Mouse (Mus musculus): Measurements from ENCODE around the gene Mef2b. TPM values are rescaled to one million over a fixed set of nuclear protein-coding genes. Genes with fewer than 3 reads are reported as not detected.
A peak's percentile ranks its signal among the peaks of the same experiment; 100 is the strongest.

Mef2b gene
- total RNA-seq, 2 experiments from 2014 or later, result 0.38 to 0.45 TPM

DNA sequence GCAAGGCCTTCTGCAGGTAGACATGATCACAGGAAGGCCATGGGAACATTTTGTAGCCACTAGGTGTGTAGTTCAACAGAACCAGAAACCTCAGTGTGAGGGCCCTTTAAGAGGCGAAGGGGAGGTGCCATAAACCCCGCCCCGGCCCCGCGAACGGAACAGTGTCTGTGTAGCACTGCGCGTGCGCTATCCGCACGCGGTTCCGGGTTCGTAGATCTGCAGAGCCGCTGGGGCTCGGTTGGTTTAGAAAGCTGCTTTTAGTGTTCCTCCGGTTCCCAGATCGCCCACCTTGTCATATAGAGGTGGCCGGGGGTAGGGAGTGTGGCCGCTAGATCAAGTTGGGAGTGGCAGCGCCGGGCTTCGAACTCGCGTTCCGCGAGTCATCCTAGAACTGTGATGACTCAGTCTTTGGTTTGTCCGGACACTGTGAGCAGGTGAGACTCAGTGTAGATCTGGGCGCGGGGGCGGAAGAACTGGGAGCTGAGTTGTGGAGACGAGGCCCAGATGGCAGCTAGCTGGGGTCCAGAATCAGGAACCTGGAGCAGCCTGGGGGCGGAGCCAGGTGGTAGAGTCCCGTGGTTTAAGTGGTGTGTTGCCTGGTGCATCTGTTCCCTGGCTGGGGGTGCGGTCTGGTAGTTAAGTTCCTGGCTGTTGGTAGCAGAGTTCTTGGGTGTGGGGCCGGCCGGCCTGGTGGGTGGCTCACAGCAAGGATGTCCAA, 8.2 kb upstream of the Mef2b start, which contains the start of gene Nr2c2ap:
Gene Nr2c2ap, plus strand, starts transcription at position 168 of the 718 bp plus-strand sequence.
- intact Hi-C loops (cut with DNase I), result no loop called here

DNA sequence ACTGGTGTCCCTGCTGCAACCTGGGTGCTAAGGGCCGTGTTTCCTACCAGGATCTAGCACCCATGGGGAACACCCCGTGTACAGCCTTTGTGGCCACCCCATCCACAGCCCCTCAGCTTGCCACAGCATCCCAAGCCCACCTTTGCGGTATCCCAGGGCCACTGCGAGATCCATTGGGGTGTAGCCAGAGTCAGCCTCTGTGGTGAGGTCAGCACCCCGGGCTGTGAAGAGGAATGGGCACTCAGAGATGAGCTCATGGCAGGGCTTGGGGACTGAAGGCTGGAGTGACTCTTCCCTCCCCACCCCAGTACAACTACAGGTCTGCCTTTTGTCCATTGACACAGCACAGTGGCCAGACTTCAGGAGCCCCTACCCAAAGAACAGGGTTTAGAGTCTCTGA, 5.4 kb upstream of the Mef2b start:
- no peak for DNase-seq
- intact Hi-C loops (cut with DNase I), result no loop called here

More for the DNA sequence above, 8.2 kb upstream of the Mef2b start, which contains the start of gene Nr2c2ap:
- DNase-seq, result peak; percentile 83 to 87

GRCm38 (mm10) chr8:70134931-70135330, 4.6 kb upstream of the Mef2b start:
- DNase-seq, result no peak
- intact Hi-C loops (cut with DNase I), result no loop called here

- DNase-seq, result no peak
- intact Hi-C loops (cut with DNase I), result no loop called here
These were observed 2.9 kb upstream of the Mef2b start for GRCm38 (mm10) chr8:70136591-70136990.

DNA sequence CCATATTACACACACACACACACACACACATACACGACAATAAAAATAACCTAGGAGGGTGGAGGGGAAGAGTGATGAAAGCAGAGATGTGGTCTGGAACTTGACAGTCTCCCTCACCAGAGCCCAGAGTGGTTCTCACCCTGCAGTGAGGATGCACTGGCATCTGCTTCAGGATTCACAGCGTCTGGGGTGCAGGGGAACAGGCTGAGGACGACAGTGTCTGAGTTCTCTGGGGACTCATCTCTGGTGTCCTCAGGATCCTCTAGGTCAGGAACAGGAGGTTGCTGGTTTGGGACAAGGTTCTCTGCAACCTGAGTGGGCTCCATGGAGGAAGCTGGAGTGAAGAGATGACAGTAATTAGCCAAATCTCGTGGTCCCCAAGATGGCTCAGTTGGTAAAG, 1.6 kb upstream of the Mef2b start:
- DNase-seq, result no peak
- intact Hi-C loops (cut with DNase I), result no loop called here

GRCm38 (mm10) chr8:70139981-70140380, 470 bp downstream of the Mef2b start:
- no peak for DNase-seq
- intact Hi-C loops (cut with DNase I), result no loop called here

DNA sequence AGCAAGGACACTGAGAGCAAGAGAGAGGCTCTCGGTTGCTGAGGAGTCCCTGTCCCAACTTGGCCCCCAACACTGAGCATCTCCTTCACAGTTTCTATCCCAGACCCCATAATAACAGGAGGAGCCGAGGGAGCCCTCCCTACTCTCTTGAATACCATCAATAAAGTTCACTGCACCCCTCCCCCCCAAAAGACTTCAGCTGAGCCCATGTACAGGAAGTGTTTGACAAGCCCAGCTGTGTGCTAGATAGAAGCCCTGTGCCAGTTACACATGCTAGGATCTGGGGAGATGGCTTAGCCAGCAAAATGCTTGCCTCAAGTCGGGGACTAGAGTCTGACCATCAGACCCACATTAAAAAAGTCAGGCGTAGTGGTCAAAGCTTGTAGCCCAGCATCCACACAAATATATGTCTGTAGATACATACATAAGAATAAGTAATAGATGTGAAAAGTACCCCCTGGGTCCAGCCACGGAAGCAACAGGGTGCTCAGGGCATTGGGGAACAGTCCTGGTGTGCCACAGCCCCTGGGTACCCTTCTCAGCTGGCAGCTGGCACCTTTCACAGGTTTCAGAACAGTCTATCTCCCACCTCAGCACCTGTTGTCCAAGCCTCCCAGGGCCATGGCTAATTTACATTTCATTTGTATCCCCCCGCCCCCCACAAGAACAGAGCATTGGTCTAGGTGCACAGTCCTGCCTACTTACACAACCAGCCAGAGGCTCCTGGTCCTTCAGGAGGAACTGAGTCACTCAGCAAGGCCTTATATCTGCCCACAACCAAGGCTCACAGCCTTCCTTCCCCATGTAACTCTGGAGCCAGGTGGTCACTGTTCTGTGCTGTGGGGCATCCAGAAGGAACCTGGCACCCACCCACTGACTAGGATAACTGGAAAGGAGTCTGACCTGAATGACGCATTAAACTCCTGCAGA, 8.4 kb downstream of the Mef2b start:
- intact Hi-C loops (cut with DNase I), result no loop called here
- DNase-seq, result no peak

DNA sequence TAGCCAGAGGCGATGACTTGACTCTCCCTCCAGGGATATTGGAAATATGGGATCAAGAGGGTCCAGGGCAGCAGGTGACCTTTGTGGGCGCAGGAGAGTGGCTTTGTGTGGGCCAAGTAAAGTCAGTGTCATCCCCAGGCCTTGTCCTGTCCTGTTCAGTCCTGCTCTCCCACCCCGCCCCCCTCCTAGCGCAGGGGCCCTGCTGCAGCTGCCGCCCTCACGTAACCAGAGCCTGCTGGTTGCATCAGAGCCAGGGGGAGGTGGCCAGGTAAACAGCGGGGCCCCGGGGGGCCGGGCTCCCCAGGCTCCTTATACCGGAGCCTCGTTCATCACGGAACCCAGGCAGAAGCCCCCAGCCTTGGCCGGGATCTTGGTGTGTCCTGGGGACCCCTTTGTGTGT, 10.6 kb downstream of the Mef2b start:
- no peak for DNase-seq
- intact Hi-C loops (cut with DNase I), result no loop called here

- peak; percentile 81 to 82 for DNase-seq
- intact Hi-C loops (cut with DNase I), result no loop called here
These were observed 13.2 kb downstream of the Mef2b start for GRCm38 (mm10) chr8:70152537-70153257.

DNA sequence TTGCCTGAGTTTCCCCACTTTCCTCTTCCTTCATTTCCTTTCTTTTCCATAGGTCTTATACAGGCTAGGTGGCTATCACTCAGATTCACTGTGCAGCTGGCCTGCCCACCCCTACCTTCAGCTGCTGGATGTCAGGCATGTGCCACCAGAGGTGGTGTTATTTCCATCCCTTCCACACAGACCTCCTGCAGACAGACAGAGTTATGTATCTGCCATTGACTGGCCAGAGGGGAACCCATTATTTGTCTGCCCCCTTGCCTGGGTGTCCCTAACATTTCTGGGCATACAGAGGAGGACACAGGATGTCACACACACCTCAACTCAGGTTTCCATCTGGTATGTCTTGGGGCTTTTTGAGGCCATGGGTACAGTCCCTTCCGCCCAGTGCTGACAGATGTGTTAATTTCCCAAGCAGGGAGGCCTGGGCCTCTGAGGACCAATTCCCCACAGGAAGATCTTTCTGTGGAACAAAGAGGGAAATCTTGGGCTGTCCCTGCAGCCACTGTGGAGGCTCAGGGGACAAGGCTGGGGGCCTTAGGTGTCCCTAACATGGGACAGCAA, 17.8 kb downstream of the Mef2b start:
- no peak for DNase-seq
- intact Hi-C loops (cut with DNase I), result no loop called here

GRCm38 (mm10) chr8:70158069-70158853, 18.8 kb downstream of the Mef2b start:
- intact Hi-C loops (cut with DNase I), result no loop called here
- DNase-seq, result peak; percentile 74 to 76

DNA sequence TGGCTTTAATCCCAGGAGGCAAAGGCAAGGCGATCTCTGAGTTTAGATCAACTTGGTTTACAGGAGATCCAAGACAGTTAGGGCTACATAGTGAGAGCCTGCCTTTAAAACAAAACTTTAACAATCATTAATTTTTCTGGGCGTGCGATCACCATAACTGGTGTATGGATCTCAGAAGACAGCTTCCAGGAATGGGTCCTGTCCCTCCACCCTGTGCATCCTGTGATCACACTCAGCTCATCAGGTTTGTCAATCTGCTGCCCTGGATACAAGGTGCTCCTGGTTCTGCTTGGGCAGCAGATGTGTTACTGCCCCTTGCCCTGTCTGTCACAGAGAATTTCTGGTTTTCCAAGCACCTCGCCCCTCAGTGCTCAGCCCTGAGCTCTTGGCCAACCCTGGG, 19.7 kb downstream of the Mef2b start:
- DNase-seq, result no peak
- intact Hi-C loops (cut with DNase I), result no loop called here

DNA sequence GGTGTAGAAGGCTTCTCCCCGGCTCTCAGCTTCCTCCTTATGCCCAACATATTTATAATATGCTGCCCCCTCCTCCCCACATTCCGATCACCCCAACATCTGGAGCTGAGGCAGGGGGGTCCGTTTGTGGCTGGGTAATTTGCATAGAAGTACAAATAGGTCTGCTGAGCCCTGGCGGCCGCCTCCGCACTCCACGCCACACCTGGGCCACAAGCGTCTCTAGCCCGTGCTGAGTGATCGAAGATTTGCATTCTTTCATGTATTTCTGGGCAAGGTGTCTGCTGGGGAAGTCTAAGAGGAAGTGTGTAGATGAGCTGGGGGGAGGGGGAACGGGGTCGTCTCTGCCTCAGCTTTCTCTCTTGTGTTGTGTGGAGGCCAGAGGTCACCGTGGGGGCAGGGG, 20.5 kb downstream of the Mef2b start:
- DNase-seq, result no peak
- intact Hi-C loops (cut with DNase I), result no loop called here

DNA sequence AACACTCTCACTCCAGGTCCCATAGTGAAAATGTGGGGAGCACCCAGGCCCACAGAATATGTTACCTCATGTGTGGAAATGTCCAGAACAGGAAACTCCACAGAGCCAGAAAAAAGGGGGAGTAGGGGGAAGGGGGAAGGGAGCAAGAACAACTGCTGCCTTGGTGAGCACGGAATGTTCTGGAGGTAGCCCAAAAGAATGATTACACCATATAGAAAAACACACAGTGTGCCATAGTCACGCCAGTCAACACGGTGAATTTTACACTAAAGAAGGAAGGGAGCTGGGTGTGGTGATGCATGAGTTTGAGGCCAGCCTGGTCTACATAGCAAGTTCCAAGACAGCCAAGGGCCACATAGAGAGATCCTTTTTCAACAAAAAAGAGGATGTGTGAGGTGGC, 23.8 kb downstream of the Mef2b start:
- no peak for DNase-seq
- intact Hi-C loops (cut with DNase I), result no loop called here

DNA sequence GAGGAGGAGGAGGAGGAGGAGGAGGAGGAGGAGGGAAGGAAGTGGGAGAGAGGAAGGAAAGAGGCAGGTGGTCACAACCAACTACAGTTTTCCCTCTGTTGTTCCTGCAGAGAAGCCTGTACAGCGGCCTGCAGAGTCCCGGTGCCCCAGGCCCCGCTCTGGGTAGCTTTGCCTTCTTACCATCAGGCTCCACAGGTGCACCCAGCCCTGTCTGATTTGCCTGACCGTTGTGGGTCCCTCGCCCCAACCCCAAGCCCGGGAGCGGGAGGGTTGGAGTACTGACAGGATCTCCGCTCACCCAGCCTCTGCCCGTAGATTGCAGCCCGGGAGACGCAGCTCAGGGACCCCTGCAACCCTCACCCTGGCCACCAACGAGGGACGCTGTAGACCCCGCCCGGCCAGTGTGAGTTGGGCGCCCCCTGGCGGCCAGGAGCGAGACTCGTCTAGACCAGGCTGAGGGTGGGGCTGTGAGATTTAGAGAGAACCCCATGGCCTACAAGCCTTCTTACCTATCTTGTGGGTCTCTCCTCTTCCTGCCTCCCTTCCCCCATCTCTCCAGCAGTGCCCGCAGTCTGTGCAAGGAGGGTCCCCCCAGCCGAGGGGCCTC, 27.1 kb downstream of the Mef2b start:
- DNase-seq, result peak; percentile 51 to 83
- intact Hi-C loops (cut with DNase I), result loop anchor here (1.0 to 5.0 kb wide), 4 partner anchors 62 to 292 kb away; no protein-coding TSS in a partner anchor

DNA sequence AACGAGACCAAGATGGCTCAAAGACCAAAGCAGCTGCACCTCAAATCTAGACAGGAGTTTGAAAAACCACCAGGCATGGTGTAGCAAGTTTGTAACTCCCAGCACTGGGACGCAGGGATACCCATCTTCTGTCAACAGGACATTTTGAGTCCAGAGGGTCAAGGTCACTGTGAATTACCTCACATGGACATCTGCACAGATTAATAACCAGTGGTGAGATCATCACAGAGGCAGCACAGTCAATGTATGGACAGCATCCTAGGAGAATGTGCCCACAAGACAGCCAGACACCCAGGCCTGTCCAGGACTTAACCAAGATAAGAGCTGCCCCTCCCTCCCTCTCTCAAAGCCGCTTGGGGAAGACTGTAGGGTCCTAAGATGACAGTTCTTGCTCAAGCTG, 30.6 kb downstream of the Mef2b start:
- intact Hi-C loops (cut with DNase I), result loop anchor here (5.0 kb wide), 1 partner anchor 37 kb away; no protein-coding TSS in a partner anchor
- no peak for DNase-seq

- intact Hi-C loops (cut with DNase I), result loop anchor here (5.0 kb wide), 1 partner anchor 37 kb away; no protein-coding TSS in a partner anchor
- no peak for DNase-seq
These were observed 31.2 kb downstream of the Mef2b start for GRCm38 (mm10) chr8:70170748-70171147.

GRCm38 (mm10) chr8:70171240-70171639, 31.7 kb downstream of the Mef2b start:
- intact Hi-C loops (cut with DNase I), result loop anchor here (5.0 kb wide), 1 partner anchor 36 kb away; no protein-coding TSS in a partner anchor
- DNase-seq, result no peak

GRCm38 (mm10) chr8:70172043-70172681, 32.7 kb downstream of the Mef2b start, which contains the start of gene Tmem161a:
Tmem161a (plus strand) TSS chr8:70172356.
- intact Hi-C loops (cut with DNase I), result loop anchor here (5.0 kb wide), 1 partner anchor 35 kb away; no protein-coding TSS in a partner anchor
- peak; percentile 95 for DNase-seq

All from heart, postnatal 10 days (tissue).